Mouse (Mus musculus) fibroblast of lung, adult 2 months (primary cell): ENCODE results near the gene Rock2.

ENCODE experiments used
- DNase-seq: peaks from one replicate; pipeline ENCODE4 v3.0.0-alpha.2; 2011; ENCODE audit warnings: low read depth

The Rock2 gene

GRCm38 (mm10) chr12:16894396-16895220 lies at the start of gene Rock2:
Gene Rock2 (plus strand): TSS chr12:16894895.
- DNase-seq: no peak

- DNase-seq: no peak
These were observed 47.4 kb upstream of the Rock2 start for GRCm38 (mm10) chr12:16847204-16847792.

GRCm38 (mm10) chr12:16848501-16848900 lies 46.2 kb upstream of the Rock2 start:
- no peak for DNase-seq

GRCm38 (mm10) chr12:16849821-16850220 lies 44.9 kb upstream of the Rock2 start:
- DNase-seq: no peak

- peak; percentile 90 for DNase-seq
These were observed 44.0 kb upstream of the Rock2 start for GRCm38 (mm10) chr12:16850431-16851375.

GRCm38 (mm10) chr12:16853431-16854165 lies 41.1 kb upstream of the Rock2 start:
- peak; percentile 84 for DNase-seq

GRCm38 (mm10) chr12:16855632-16856305 lies 38.9 kb upstream of the Rock2 start:
- no peak for DNase-seq

- no peak for DNase-seq
These were observed 38.4 kb upstream of the Rock2 start for GRCm38 (mm10) chr12:16856306-16856679.

GRCm38 (mm10) chr12:16858081-16858480 lies 36.6 kb upstream of the Rock2 start:
- DNase-seq: no peak

GRCm38 (mm10) chr12:16859781-16860180 lies 34.9 kb upstream of the Rock2 start:
- no peak for DNase-seq

GRCm38 (mm10) chr12:16860533-16860932 lies 34.2 kb upstream of the Rock2 start:
- no peak for DNase-seq

GRCm38 (mm10) chr12:16860961-16861360 lies 33.7 kb upstream of the Rock2 start:
- no peak for DNase-seq

- no peak for DNase-seq
These were observed 30.2 kb upstream of the Rock2 start for GRCm38 (mm10) chr12:16864477-16864876.

- no peak for DNase-seq
These were observed 28.8 kb upstream of the Rock2 start for GRCm38 (mm10) chr12:16865871-16866270.

- DNase-seq: peak; percentile 73
These were observed 28.2 kb upstream of the Rock2 start for GRCm38 (mm10) chr12:16866460-16866859.

- no peak for DNase-seq
These were observed 27.4 kb upstream of the Rock2 start for GRCm38 (mm10) chr12:16867306-16867705.

GRCm38 (mm10) chr12:16868618-16869017 lies 26.1 kb upstream of the Rock2 start:
- DNase-seq: no peak

GRCm38 (mm10) chr12:16869091-16869778 lies 25.5 kb upstream of the Rock2 start:
- no peak for DNase-seq

- DNase-seq: no peak
These were observed 24.8 kb upstream of the Rock2 start for GRCm38 (mm10) chr12:16869870-16870404.

- peak; percentile 69 for DNase-seq
These were observed 24.2 kb upstream of the Rock2 start for GRCm38 (mm10) chr12:16870405-16871068.
